9 mouse cellular contexts compared by ENCODE assay signal in the genomic region with DNA sequence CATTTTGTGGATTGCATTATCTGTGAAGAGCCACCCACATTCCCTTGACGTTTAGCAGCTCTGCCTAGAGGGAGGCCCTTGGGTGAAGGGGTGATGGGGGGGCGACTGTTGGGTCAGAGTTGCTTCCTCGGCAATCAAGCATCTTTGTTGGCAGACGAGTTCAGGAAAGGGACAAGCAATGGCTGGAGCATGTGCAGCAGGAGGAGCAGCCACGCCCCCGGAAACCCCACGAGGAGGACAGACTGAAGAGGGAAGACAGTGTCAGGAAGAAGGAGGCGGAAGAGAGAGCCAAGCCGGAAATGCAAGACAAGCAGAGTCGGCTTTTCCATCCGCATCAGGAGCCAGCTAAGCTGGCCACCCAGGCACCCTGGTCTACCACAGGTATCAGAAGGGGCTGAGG.
DNase-seq lines count a peak whose midpoint lies in the region; ATAC-seq and TF ChIP-seq lines count a peak whose summit lies in the region.
"Had no signal": no experiment of that assay in that cellular context is flagged by ENCODE, and none has a peak within 500 bp of the region (broad histone marks: within the 10 kb centered on the region; RNA-seq: fewer than 3 reads in every experiment).

No protein-coding gene starts in this region.

- no peak for TF ChIP-seq CTCF in gastrocnemius, adult 2 months (IDR thresholded peaks at IDR 0.05)
- no peak for TF ChIP-seq CTCF in kidney, postnatal 0 days (IDR thresholded peaks at IDR 0.05; ENCODE audit: low read depth)

- H3K36me3 ChIP-seq in kidney, postnatal 0 days (ENCODE audit: insufficient read depth, low read length) = 0 out of 2 replicates have a peak, but pooled peaks cover 4% of the 10 kb centered on the region
- H3K36me3 ChIP-seq in liver, embryonic 16.5 days (ENCODE audit: control insufficient read depth, insufficient read depth) = peaks cover 6% of the 10 kb centered on the region

- no peak overlapping the region for H3K9ac ChIP-seq in kidney, postnatal 0 days (ENCODE audit: low read depth, low read length)
- no peak overlapping the region for H3K9ac ChIP-seq in liver, embryonic 16.5 days (ENCODE audit: low read depth, low read length)
- H3K9ac ChIP-seq: embryonic facial prominence, embryonic 15.5 days had no signal

- peak overlapping the region; percentile 35 for H3K27ac ChIP-seq in gastrocnemius, adult 2 months
- H3K27ac ChIP-seq in kidney, postnatal 0 days = peak overlapping the region; percentile 0; the same call in 1 of the 2 replicates
- H3K27ac ChIP-seq in liver, embryonic 16.5 days (ENCODE audit: low read length) = no peak overlapping the region
- H3K27ac ChIP-seq: embryonic facial prominence, embryonic 15.5 days had no signal

- no peaks in the 10 kb centered on the region for H3K9me3 ChIP-seq in kidney, postnatal 0 days (replicated peaks; ENCODE audit: low read length)
- no peaks in the 10 kb centered on the region for H3K9me3 ChIP-seq in liver, embryonic 16.5 days (replicated peaks; ENCODE audit: control insufficient read depth, low read length)
- H3K9me3 ChIP-seq: embryonic facial prominence, embryonic 15.5 days had no signal

- 0 out of 2 replicates have a peak, but pooled peaks cover 2% of the 10 kb centered on the region for H3K4me1 ChIP-seq in kidney, postnatal 0 days (replicated peaks; ENCODE audit: insufficient read depth, low read length)
- H3K4me1 ChIP-seq in liver, embryonic 16.5 days (ENCODE audit: control insufficient read depth, low read depth, low read length) = no peaks in the 10 kb centered on the region

- no peak overlapping the region for H3K4me2 ChIP-seq in kidney, postnatal 0 days (ENCODE audit: low read length)
- H3K4me2 ChIP-seq in liver, embryonic 16.5 days (ENCODE audit: low read depth, low read length) = no peak overlapping the region
- H3K4me2 ChIP-seq: embryonic facial prominence, embryonic 15.5 days had no signal

- no peak; the same call in 1 of the 2 replicates for ATAC-seq in kidney, postnatal 0 days (replicated peaks; ENCODE audit: low FRiP score, low read depth)
- peak; percentile 33; the same call in 1 of the 2 replicates for ATAC-seq in liver, embryonic 16.5 days (ENCODE audit: low read depth)

- H3K27me3 ChIP-seq in kidney, postnatal 0 days (ENCODE audit: insufficient read depth, low read length) = no peaks in the 10 kb centered on the region
- no peaks in the 10 kb centered on the region for H3K27me3 ChIP-seq in liver, embryonic 16.5 days (ENCODE audit: control insufficient read depth, insufficient read depth, low read depth, low read length)
- H3K27me3 ChIP-seq: embryonic facial prominence, embryonic 15.5 days had no signal

- DNase-seq in heart, adult 8-10 months (ENCODE audit: low spot score) = peak; percentile 37
- no peak for DNase-seq in heart, postnatal 14 days
- DNase-seq in gastrocnemius, adult 2 months = peak; percentile 65
- peak; percentile 84 for DNase-seq in kidney, postnatal 0 days (ENCODE audit: low spot score)
- no peak for DNase-seq in ovary, postnatal 10 days (ENCODE audit: low spot score)
- DNase-seq in frontal cortex, postnatal 10 days (ENCODE audit: low spot score in 2 of 2) = no peak
- DNase-seq in thymus, postnatal 14 days = no peak

- H3K4me3 ChIP-seq in gastrocnemius, adult 2 months = no peak overlapping the region
- no peak overlapping the region for H3K4me3 ChIP-seq in kidney, postnatal 0 days (replicated peaks; ENCODE audit: low read depth, low read length)
- H3K4me3 ChIP-seq in liver, embryonic 16.5 days (ENCODE audit: low read depth, low read length) = no peak overlapping the region
- H3K4me3 ChIP-seq: embryonic facial prominence, embryonic 15.5 days had no signal

- 26% methylated on average over 11 of the region's 11 CpGs for WGBS in kidney, postnatal 0 days
- WGBS in liver, embryonic 16.5 days (ENCODE audit: insufficient replicate concordance) = 44% methylated on average over 11 of the region's 11 CpGs

- intact Hi-C loops in heart, postnatal 14 days (cut with DNase I) = no loop called here
- intact Hi-C loops in gastrocnemius, adult 2 months (cut with DNase I) = loop anchor here (5.0 kb wide), 1 partner anchor 78 kb away; no protein-coding TSS in a partner anchor

Comparison
In these comparisons a context has a peak if more than half of its experiments do, and no peak if none do; other contexts are left out.
1. DNase-seq: peak in heart, adult 8-10 months (single experiment), gastrocnemius, adult 2 months (single experiment) and kidney, postnatal 0 days (single experiment); none in heart, postnatal 14 days (0 of 2), ovary, postnatal 10 days (single experiment), frontal cortex, postnatal 10 days (0 of 2) and thymus, postnatal 14 days (single experiment).